Mouse (Mus musculus): ENCODE data around the gene Dpm1.

GRCm38 (mm10) chr2:168200014-168200691 lies 30.2 kb downstream of the Dpm1 start:
- no peak for TF ChIP-seq POLR2A (IDR thresholded peaks at IDR 0.05; ENCODE audit: extremely low read depth, insufficient read depth, low read length)
- TF ChIP-seq CTCF (IDR thresholded peaks at IDR 0.05; ENCODE audit: extremely low read depth, insufficient read depth, low read length): no peak

All from cortical plate, adult 2 months (tissue).